Mouse (Mus musculus) ES-Bruce4 (cell line): ENCODE data around the gene Olfr1395.

Source experiments
- CTCF ChIP-seq: IDR thresholded peaks from one replicate; pipeline ENCODE4 v1.8.1; 2011; ENCODE audit warnings: low read depth, low read length
- EP300 ChIP-seq: IDR thresholded peaks from 2 replicates; pipeline ENCODE4 v1.6.1; 2011; ENCODE audit warnings: low read depth, low read length; ENCODE audit not compliant: insufficient read depth
- POLR2A ChIP-seq: IDR thresholded peaks from one replicate; pipeline ENCODE4 v1.8.1; 2011; ENCODE audit warnings: low read length; ENCODE audit not compliant: insufficient read depth

GRCm38 (mm10) chr11:49195819-49196322 lies 53.8 kb downstream of the Olfr1395 start:
- TF ChIP-seq CTCF (no peak), POLR2A (no peak), EP300 (no peak)
